Mouse (Mus musculus) thymus, postnatal 0 days (tissue): ENCODE results near the gene Tat. TPM values are rescaled to one million over a fixed set of nuclear protein-coding genes. Genes with fewer than 3 reads are reported as not detected.
"Not testable (repeated sequence)": the region's sequence is repeated elsewhere in the genome, so short reads cannot be mapped to it uniquely, and the experiment has no call there.

Experiments used
- DNase-seq: peaks from one replicate; pipeline ENCODE4 v3.0.0-alpha.2; 2015; ENCODE audit warnings: low spot score
- polyA plus RNA-seq: library from polyadenylated mRNA; unstranded; fragments of >200 nt; fragmentation: Nextera tagmentation; extraction: Ambion mirVana; gene quantifications from 2 replicates; pipeline ENCODE4 v1.2.1, GENCODE M21; 2015

The Tat gene
- polyA plus RNA-seq, 1 experiment from 2014 or later = 0.12 TPM

DNA sequence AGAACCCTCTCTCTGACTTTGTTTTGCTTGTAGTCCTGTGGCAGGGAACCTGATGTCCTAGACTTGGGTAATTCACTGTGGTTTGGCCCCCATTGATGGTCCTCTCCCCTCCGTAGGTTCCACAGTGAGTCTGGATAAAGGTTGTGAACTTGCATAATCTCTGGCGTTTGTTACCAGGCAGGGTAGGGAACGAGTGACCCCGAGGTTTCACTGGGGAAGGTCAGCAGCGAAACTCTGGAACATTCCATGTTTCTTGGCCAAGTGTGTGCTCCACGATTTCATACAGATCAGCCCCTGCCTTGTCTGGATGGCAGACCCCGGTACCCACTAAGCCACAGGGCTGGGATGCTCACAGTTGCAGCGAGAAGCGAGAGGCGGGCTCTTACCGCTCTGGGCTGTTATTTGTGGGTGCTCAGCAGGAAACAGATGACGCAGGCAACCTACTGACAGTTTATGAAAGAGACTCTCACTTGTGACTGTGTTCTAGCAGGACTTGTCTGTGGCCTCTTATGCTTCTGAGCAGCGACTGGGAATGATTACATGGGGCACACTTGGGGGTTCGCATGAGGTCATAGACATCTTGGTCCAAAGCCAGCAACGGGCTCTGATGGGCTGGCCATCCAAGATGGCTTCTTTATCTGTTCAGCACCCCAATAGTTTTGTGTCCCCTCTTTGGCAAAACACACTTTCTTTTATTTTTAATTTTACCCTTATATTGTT, 7.7 kb upstream of the Tat start:
- DNase-seq = peak; percentile 35

DNA sequence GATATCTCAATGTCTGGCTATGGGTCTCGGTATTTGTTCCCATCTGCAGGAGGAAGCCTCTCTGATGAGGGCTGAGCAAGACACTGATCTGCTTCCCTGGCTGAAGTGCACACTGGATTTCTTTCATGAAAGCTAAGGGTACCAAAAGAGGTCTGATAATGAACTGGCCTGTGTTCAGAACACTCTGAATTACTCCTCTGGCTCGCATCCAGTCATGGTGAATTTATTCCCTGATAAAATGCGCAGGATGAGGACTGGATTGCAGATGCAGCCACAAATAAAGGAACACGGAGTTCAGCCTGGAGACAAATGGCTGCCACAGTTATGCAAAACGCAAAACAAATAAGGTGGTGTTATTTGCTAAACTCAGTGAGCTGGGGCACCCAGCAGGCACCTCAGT, 6.3 kb upstream of the Tat start:
- no peak for DNase-seq

DNA sequence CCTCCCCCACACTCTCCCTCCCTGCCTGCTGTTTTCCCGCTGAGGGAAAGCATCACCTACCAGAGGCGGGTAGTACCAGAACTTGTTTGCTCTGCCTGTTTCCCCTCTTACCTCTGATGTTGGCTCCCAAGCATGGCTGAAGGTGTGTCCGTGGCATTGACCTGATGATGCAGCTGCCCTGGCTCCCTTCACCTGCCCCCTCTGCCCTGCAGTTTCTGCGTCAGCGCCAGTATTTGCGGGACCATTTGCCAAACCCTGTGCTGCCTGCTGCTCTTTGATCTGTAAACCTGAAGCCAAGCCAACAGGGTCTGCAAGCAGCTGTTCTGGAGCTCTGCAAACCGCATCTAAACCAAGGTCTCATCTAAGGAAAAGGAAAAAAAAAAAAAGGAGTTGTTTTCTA, 3.9 kb upstream of the Tat start:
- peak; percentile 3 for DNase-seq

DNA sequence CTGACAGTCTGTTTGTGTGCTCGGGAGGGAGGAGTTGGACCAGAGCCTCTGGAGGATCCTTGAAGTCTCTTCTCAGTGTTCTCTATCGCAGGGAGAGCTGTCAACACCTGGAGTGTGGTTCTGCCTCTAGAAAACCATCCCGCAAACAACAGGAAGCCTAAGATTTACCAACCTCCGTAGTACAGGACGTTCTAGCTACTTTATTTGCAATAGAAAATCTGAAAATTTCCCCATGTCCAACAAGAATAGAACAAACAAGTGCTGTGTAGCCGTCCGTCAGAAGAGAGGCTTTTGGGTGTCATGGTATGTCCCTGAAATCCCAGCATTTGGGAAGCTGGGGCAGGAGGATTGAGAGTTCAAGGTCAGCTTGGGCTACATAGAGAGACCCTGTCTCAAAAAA, 2.5 kb upstream of the Tat start:
- DNase-seq = no peak

DNA sequence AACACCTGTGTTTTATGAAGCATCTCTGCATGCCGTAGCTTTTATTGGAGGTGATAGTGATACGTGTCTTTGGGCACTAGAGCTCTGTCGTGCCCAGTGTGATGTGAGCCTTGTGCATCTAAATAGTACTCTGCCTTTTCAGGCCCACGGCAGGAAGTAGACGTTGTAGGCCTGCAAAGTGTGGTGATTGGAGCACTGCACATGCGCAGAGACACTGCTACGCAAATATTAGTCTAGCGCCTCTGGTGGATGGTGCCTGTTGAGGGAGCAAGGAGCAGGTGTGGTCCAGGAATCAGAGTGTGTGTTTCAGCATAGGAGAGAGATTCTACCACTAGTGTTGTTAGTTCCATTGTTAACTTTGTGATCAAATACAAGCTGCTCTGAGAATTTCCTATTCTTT, 1.1 kb upstream of the Tat start:
- DNase-seq = no peak

DNA sequence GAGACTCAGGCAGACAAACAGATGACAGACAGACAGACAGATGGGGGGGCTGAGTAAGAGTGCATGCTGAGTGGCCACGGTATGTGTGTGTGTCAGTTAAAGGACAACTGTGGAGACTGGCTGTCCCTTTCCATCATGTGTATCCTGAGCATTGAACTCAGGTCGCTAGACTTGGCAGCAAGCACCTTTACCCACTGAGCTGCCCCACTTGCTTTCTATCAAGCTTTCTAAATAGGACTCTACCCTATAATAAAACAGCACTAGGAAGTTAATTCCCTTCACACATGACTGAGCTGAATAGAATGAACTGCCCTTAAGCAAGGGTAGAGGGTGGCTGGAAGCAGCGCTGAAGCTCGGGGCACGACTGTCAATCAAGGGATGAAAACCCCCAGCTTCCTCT, 1.9 kb downstream of the Tat start:
- DNase-seq = no peak

DNA sequence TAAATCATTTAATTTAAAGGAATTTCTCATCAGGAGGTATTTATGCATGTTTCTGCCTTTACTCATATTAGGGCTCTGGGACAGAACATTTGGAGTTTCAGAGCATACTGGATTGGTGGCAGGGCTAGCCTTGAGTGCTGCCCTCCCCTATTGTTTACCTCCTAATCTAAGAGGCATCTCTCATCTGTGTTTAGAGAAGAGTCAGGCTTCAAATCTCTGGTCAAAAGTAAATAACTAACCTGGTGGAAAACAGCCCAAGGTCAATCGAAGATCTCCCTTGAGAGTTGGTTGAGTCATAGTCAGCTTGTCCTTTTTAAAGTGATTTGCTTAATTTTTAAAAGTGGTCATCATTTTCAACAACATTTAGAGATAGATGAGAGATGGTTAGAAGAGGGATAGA, 2.7 kb downstream of the Tat start:
- DNase-seq = no peak

DNA sequence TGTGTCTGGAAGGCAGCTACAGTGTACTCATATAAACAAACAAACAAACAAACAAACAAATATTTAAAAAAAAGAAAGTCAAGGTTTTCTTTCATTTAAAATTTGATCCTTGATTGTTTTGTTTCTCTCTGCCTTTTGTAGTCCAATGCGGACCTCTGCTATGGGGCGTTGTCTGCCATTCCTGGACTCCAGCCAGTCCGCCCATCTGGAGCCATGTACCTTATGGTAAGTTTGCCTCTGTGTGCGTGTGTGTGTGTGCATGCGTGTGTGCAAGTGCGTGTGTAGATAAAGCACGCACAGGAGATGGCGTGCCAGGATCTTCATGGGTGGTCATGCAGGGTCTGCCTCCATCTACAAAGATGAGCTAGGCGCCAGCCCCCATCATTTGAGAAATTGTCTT, 7.1 kb downstream of the Tat start:
- DNase-seq = no peak

DNA sequence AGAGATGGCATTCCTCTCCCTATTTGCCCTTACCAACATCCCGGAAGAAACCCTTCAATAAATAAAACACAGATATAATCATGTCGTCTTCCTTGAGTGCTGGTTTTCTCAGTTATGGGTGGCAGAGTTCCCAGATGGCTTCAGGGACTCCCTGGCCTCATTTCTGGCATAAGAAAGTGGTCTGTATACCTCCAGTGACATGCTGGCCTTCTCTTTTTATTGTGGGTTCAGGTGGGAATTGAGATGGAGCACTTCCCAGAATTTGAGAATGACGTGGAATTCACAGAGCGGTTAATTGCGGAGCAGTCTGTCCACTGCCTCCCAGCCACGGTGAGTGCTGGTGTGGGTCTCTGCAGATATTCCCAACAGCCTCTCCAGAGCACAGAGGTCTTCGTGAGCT, 7.8 kb downstream of the Tat start:
- DNase-seq = no peak

DNA sequence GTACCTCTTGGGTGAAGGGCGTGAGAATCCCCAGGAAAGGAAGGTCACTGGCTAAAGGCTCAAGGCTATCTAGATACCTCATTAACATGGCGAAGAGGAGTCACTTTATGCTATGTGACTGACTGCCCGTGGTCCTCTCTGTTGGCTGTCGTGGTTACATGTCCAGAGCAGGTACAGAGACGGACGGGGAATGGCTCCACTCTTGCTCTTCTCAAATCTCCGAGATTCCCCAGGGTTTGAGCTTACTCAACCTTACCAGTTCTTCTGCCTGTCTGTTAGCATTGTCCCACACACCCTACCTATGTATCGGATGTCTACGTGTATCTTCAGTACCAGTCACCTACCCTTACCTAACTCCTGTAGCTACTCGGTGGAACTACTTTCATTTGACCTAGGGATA, 9.7 kb downstream of the Tat start:
- DNase-seq = no peak

DNA sequence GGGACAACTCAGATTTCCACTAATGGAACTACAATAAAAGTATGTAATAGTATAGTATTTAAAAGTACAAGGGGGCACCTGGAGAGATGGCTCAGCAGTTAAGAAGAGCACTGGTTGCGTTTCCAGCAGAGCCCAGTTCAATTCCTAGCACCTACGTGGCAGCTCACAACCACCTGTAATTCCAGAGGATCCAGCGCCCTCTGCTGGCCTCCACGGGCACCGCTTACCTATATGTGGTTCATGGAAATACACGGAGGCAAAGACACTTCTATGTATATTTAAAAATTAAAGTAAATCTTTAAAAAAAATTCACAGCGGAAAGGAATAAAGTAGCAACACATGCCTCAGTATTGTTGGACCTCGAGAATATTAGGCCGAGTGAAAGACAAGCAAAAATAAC, 12.7 kb downstream of the Tat start:
- DNase-seq = peak; percentile 43

DNA sequence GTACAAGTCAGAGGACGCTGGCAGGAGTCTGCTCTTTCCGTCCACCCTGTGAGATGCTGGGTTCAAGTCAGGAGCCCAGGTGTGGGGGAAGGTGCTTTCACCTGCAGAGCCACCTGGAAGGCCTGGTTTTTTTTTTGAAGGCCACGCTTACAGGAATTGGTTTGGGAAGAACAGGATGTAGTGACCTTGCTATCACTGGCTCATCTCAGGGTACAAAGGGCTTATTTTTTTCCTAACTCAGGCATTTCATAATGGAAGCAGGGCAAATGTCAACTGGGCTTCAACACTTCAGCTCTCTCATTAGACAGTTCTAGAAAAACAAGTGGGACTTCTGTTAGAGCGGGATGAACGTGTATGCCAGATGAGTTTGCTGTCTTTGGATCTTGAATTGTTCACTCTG, 14.1 kb downstream of the Tat start:
- DNase-seq = no peak

DNA sequence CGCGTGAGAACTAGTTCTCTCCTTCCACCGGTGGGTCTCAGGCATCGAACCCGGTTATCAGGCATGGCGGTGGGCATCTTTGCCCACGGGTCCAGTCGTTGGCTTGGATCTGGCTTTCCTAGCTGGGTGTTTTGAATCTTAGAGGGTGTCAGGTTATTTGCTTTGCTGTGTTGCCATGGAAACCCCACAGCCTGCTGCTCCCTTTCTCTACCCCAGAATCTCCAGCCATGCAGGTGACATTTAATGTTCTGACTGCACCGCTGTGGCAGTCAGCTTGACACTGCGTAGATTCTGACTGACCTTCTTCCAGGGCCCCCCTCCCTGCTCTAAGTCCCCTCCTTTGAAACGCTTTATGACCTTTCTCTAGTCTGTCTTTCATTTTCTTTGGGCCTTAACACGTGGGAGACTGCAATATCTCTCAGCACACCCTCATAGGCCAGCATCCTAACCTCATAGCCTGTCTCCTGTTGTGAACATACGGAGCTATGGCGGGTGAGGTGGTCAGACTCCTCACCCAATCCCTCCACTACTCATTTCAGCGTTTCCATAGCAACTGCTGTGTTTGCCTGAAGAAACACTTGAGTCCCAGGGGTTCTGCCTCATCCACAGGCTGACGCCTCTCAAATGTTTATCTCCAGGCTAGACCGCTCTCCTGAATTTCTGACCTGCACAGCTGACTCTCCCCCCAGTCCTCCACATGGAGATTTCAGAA, 16.2 kb downstream of the Tat start:
- no peak for DNase-seq

DNA sequence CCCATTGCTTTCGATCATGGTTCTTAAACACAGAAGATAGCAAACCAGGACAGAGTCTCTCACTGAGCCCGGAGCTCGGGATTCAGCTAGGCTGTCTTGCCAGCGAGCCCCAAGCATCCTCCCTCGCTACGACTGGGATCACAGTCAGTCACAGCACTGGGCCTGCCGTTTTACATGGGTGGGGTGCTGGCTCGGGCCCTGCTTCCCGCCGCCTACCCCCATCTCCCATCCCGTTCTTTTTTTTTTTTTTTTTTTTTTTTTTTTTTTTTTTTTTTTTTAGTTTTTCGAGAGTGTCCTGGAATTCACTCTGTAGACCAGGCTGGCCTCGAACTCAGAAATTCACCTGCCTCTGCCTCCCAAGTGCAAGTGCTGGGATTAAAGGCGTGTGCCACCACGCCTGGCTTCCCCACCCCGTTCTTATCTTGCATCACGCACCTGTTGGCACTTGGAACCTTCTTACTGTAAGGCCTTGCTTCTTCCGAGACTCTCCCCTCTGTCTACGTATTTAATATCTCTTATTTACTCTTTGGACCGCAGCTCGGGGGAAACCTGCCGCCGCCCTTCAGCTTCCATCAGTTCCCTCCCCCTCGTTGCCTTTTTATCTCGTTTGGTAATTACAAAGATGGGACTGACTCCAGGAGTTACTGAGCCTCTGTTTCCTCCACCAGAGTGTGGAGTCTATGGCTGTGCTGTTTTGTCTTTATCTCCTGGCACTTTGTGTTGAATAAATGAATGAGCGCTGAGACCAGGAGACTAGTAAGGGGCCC, 18.2 kb downstream of the Tat start:
- DNase-seq = no peak

DNA sequence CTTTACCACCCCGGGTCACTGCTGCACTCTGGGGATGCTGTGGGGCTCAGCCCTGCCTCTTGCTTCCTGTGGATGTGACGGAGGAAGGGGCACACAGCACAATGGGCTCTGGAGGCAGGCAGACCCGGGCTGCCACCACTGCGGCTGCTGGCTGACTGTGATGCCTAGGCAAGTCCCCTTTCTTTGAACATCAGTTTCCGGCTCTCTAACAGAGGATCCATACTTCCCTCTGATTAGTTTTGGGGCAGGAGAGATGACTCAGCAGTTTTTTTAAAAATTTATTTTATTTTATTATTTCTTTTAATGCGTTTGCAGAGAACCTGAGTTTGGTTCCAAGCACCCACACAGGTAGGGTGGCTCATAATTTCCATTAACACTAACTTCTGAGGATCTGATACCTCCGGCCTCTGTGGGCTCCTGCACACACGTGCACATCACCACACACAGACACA, 18.8 kb downstream of the Tat start:
- DNase-seq = no peak

DNA sequence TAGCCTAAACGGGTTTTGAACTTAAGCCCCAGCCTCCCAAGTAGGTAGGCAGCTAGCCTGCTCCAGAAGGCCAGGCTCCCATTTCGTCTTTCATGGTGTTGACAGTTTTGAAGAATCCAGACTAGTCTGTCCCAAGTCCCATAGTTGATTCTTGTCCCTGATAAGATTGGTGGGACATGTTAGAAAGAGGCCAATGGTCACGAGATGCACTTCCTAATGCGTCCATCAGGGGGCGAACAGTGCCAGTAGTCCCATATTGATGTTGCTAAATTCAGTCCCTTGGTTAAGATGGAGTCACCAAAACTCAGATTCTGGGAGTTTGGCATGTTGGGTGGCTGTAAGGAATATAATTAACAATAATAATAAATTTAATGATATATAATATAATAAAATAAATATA, 20.6 kb downstream of the Tat start:
- DNase-seq = peak; percentile 34

DNA sequence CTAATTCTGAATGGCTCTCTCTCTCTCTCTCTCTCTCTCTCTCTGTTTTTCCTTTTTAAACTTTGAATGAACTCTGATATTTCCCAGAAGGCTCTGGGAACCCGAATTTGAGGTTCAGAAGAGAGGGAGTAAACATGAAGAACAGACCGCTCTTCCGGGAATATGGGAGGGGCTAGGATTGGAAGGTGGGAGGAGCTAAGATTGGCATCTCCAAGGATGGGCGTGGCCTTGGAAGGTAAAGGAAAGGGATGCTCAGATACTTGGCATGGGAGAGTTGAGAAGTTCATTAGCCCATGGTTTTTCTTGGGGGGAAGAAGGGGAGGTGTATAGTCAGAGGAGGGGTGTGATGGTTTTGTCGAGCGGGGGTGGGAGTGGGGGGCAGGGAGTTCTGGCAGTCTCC, 31.8 kb downstream of the Tat start:
- no peak for DNase-seq

DNA sequence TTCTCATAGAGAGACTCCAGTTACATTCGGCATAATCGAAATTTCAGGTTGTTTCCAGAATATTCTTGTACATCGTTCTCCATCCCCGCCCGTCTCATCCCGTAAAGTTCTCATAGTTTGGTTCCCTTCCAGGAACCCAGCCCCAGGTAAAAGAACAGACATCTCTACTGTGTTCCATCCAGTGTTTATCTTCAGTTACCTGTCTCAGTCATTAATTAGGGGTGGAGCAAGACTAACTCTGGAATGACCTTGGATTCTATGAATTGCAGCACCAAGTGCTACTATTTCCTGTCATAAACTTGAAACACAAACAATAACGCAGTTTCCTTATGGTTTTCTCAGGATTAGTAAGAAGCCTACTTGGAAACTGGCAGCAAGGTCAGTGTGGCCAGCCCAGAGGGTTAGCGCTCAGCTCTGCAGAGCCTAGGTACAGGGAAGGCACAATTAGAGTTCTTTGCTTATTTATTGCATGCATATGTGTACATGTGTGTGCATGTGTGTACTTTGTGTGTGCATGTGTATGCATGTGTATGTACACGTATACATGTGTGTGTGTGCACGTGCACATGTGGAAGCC, 32.6 kb downstream of the Tat start:
- no peak for DNase-seq

DNA sequence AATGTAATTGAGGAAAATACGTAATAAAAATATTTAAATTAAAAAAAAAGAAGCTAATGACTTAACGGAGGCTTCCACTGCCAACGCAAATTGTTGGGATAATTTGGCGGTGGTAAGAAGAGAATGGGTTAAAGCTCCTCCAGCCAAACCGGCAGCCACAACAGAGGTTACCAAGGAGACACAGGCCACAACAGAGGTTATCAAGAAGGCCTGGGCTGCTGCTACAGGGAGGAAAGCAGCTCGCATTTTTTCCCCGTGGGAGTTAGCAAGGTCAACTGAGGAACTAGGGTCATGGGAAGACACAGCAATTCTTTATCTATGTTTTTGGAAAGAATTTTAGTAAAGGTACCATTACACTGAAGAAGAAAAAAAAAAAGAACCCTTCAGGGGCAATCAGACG, 43.5 kb downstream of the Tat start:
- not testable (repeated sequence) for DNase-seq

DNA sequence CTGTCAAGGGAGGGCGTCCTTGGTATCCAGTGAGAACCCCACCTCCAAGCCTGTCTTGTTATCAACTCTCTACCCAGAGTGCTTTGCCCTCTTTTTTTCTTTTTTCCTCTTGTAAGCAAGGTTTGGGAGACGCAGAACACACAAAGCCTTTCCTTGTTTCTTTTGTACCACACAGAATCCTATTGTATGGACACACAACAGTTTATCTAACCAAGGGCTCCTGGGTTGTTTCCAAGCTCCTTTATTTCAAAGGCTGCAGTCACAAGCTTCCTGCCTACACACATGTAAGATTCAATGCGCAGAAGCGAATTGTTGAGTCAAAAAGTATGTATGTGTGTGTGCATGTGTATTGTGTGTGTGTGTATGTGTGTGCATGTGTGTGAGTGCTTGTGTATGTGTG, 44.1 kb downstream of the Tat start:
- no peak for DNase-seq

DNA sequence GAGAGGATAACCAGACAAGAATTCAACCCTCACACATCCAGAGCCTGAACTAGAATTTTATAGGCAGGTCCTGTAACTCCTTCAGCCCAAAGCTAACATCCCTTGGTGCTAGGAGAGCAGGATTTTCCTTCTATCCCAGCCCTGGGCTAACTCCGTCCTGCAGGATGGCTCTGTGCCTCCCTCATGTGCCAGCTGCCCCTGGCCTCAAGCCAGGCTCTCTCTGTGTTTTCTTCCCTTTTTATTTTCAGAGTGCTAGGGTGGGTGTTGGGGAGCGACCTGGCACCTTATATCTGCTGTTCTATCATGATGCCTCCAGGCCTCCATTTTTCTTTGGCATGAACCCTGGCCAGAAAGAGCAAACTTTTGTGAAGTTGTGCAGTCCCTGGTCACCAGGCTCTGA, 45.9 kb downstream of the Tat start:
- DNase-seq = no peak

DNA sequence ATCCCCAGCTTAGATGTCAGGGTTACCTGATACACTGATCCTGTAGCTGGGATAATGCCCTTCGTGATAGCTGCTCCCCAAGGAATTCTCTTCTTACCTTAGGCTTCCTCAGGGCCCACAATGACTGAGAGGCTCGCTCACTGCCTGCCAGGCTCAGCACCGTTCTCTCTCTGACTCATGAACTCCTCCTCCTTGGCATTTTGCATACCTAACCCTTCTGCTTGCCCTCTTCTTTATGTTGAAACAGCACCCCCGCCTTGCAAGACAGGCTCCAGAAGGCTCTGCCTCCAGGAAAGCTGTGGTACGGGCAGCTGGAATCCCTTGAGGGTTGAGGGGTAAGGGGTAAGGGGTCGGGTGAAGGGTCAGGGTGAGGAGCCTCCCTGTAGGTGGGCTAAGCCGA, 49.0 kb downstream of the Tat start:
- no peak for DNase-seq
